Mouse (Mus musculus) adrenal gland, postnatal 25 days (tissue): ENCODE measurements around the gene Rragd. TPM values are rescaled to one million over a fixed set of nuclear protein-coding genes. Genes with fewer than 3 reads are reported as not detected.
"Not testable (repeated sequence)": the region's sequence is repeated elsewhere in the genome, so short reads cannot be mapped to it uniquely, and the experiment has no call there.

Experiments
- DNase-seq: peaks from one replicate; pipeline ENCODE4 v3.0.0; 2021; ENCODE audit warnings: mixed read lengths
- long read RNA-seq: library from polyadenylated mRNA; stranded (forward); transcript quantifications from one replicate; pipeline ENCODE4 v2.0.0, GENCODE M21; 2021
- total RNA-seq: library from RNA; stranded (reverse); gene quantifications from 2 replicates; pipeline ENCODE4 v1.2.3, GENCODE M21; 2021

Rragd gene
- 7.3 and 10.8 TPM in 2 replicates for total RNA-seq
- long read RNA-seq, full-length matches to known transcripts, result 2 of 3 reads
- long read RNA-seq, partial matches to known transcripts, result 0 of 3 reads
- long read RNA-seq, other reads (novel, unspliced or antisense), result 1 of 3 reads

- no peak for DNase-seq
Measured at GRCm38 (mm10) chr4:32982716-32983175, at the start of gene Rragd. Gene Rragd, plus strand, starts transcription at chr4:32983037.

- DNase-seq, result no peak
Measured at GRCm38 (mm10) chr4:32936762-32937341, 46.0 kb upstream of the Rragd start.

DNA sequence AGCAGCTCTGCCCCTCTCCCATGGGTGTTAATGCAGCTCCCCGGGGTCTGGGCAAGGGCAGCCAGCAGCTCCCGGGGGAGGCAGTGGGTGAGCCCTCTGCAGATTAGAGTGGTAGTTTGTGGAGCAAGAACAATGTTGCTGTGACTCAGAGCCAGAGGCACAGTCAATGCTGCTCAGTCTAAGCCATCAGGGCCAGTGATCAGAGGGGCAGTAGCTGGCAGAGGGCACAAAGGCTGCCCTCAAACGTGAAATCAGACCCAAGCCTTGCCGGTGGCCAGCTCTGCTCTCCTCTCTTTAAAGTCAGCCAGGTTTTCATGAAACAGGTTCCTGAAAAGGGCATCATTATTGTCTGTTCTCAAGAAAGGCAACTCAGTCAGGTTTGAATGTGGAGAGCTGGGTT lies 43.3 kb upstream of the Rragd start:
- no peak for DNase-seq

GRCm38 (mm10) chr4:32939964-32940363 lies 42.9 kb upstream of the Rragd start:
- DNase-seq, result no peak

DNA sequence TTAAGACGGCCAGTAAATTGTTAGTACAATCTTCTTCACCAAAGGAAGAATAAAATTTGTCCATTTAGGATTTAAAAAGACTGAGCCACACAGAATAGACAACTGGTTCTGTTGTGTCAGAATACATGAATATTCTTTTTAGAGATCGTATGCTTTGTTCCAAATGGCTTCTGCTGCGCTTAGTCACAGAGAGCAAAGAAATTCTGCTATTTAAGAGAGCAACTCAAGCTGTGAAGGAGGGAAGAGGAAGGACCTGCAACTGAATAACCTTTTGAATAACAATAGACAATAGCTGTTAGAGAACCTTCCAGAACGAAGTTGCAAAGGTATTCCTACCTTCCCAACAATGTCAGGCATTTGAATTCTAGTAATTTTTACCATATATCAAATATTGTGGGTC lies 41.9 kb upstream of the Rragd start:
- DNase-seq, result no peak

GRCm38 (mm10) chr4:32947631-32948030 lies 35.2 kb upstream of the Rragd start:
- DNase-seq, result no peak

- no peak for DNase-seq
Measured at GRCm38 (mm10) chr4:32948696-32949095, 34.1 kb upstream of the Rragd start.

- DNase-seq, result peak; percentile 82
Measured at GRCm38 (mm10) chr4:32950356-32951034, 32.3 kb upstream of the Rragd start, which contains the start of gene Ankrd6. Gene Ankrd6, minus strand, starts transcription at chr4:32950841.

DNA sequence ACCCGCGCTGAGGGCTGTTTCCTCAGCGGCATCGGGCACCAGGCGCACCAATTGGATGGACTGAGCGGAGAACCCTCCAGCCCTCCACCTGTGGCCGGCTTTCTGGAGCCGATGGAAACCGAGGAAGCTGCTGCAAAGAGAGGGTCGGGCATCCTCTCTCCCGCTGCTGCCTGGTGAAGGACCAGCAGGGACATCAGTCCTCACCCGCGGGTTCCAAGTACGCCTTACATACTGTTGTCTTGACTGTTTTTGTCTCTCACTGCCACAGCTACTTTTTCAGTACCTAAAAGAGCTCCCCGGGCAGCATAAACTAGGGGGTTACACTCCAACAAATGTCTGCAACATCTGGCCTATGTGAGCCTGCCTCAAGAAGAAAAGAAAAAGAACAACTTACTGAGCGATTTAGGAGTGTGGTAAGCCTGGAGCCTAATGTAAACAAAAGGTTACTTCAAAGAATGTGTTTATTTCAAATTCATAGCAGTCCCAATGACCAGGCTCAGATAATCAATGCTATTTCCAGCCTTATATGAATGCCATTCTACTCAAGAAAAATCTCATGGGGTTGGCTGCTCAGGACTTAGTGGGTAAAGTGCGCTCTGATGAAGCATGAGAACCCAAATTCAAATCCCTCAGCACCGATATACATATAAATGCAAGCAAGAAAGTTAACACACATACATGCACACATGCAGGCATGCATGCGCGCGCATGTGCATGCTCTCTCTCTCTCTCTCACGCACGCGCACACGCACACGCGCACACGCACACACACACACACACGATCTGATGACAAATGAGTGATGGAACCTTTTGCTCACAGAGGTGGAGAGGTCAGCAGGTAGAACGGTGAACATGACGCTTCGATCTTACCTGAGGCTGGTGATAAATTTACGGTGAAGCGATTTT lies 31.5 kb upstream of the Rragd start:
- no peak for DNase-seq

DNA sequence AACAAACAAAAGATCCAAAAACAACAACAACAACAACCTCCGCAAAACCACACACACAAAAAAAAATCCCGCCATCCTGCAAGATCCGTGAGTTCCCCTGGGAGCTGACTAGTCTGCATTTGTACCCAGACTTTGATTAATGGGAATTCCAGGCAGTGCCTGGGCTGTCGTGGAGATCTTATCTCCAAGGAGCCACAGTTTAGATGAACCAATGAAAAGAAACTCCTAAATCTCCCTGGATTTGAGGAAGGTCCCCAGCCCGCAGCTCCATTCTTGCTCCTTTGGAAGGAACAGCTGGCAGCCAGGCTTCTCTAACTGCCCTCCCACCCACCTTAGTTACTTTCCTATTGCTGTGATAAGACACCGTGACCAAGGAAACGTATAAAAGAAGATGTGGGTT lies 30.2 kb upstream of the Rragd start:
- DNase-seq, result no peak

GRCm38 (mm10) chr4:32956423-32956822 lies 26.4 kb upstream of the Rragd start:
- no peak for DNase-seq

GRCm38 (mm10) chr4:32961394-32961793 lies 21.4 kb upstream of the Rragd start:
- DNase-seq, result no peak

GRCm38 (mm10) chr4:32964619-32965018 lies 18.2 kb upstream of the Rragd start:
- DNase-seq, result not testable (repeated sequence)

GRCm38 (mm10) chr4:32977331-32977730 lies 5.5 kb upstream of the Rragd start:
- no peak for DNase-seq

- DNase-seq, result no peak
Measured at GRCm38 (mm10) chr4:32980061-32980460, 2.8 kb upstream of the Rragd start.

GRCm38 (mm10) chr4:32981617-32982016 lies 1.2 kb upstream of the Rragd start:
- DNase-seq, result no peak

GRCm38 (mm10) chr4:32982041-32982715 lies 659 bp upstream of the Rragd start:
- DNase-seq, result peak; percentile 6

DNA sequence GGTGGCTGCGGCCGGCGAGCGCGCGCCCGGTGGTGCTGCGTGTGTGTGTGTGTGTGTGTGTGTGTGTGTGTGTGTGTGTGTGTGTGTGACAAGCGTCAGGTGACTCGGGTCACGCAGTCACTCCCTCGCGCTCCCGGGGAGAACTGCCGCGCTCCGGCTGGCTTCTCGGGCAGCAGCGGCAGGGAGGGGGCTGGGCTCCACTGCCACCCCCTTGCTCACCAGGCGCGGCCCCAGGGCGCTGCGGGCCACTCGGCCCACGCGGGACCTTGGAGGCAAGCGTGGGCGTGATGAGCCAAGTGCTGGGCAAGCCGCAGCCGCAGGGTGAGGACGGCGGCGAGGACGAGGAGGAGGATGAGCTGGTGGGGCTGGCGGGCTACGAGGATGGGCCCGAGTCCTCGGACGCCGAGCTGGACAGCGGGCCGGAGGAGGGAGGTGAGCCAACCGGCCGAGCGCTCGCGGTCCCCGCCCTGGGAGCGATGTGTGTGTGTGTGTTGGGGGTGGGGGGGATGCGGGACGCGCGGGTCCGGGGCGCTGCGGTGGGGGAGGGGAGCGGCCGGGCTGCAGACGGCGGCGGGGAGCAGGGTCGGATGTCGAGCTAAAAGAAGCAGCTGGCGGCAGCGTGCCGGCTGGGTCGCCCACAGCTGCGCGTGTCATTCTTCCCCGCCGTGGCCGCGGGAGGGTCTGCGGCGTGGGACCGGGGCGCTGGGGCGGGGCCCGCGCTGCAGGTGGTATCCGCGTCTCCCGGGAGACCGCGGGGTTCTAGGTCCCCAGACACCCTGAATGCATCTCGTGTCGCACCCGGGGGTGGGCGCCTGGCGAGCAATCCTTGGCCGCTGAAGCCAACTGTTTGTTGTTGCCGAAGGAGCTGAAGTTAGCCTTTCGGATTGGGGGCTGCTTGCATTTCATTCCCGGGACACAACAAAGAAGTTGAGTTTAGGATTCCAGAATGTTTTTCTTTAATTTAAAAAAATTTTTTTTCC lies 629 bp downstream of the Rragd start:
- peak; percentile 66 for DNase-seq

DNA sequence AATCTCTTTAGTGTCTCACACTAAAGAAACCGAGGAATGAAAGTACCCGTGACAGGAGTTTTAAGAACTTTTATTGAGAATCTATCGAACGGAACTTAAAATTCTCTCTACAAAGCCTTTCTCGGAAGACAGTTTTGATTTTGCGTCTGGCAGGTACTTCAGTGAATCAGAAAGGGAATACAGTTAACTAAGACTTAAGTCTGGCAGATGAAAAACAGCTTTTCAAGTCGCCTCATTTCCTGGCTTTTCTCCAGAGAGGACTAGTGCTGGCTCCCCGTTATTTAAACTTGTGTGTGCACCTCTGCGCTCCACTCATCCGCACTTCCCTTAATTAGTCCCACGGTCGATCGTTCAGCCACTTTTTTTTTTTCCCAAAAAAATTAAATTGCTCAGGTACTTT lies 1.4 kb downstream of the Rragd start:
- DNase-seq, result no peak

DNA sequence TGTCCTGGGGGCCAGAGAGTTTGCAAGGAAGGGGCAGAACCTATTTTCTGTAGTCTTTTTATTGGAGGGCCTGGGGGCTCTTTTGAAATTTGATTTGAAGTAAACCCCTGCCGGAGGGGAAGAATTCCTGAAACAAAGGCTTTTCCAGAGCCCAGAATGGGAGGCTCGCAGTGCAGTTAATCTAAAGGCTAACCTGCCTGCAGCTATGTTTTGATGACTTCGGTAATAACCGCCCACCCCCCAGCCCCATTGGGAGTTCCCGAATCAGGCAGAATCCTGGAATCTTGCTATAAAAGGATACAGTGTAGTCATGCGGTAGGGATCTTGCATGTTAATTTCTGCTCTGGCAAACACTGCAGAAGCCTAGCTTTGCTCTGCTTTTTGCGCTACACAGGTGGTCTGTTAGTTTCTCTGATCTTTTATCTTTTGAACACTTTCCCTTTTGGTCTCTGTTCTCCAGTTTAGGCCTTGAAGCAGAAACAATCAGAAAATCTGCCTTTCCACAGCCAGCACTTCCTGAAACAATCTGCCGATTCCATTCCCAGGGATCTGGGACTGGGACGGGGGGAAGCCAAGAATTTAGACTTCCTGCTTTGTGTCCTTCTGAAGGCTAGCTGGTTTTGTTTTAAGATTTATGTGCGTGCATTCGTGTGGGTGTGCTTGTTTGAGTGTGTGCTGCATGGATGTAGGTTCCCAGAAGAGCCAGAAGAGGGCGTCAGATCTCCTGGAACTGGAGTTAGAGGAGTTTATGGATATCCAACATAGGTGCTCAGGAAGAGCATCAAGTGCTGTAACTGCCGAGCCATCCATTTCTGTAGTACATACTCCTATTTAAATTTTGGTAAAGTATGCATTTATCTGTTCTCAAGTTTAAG lies 2.2 kb downstream of the Rragd start:
- no peak for DNase-seq
